Comparison of ENCODE assay signal across 8 mouse cellular contexts in genomic region chr8:95346643-95347545, GRCm38 (mm10). TPM values are rescaled to one million over a fixed set of nuclear protein-coding genes. Genes with fewer than 3 reads are reported as not detected.
DNase-seq lines count a peak whose midpoint lies in the region; ATAC-seq and TF ChIP-seq lines count a peak whose summit lies in the region.

No protein-coding gene starts in this region.

- H3K36me3 ChIP-seq in heart, embryonic 10.5 days, result peaks cover 31% of the 10 kb centered on the region
- H3K36me3 ChIP-seq in forebrain, postnatal 0 days (ENCODE audit: insufficient read depth), result peaks cover 33% of the 10 kb centered on the region
- H3K36me3 ChIP-seq in hindbrain, embryonic 14.5 days (replicated peaks; ENCODE audit: control insufficient read depth, insufficient read depth), result peaks cover 39% of the 10 kb centered on the region

- no peaks in the 10 kb centered on the region for H3K9me3 ChIP-seq in heart, embryonic 10.5 days
- no peaks in the 10 kb centered on the region for H3K9me3 ChIP-seq in forebrain, postnatal 0 days (ENCODE audit: low read length)
- no peaks in the 10 kb centered on the region for H3K9me3 ChIP-seq in hindbrain, embryonic 14.5 days (ENCODE audit: control insufficient read depth, low read length)

- no peak overlapping the region for H3K4me3 ChIP-seq in heart, embryonic 10.5 days
- H3K4me3 ChIP-seq in forebrain, postnatal 0 days (ENCODE audit: low read depth, low read length), result no peak overlapping the region
- H3K4me3 ChIP-seq in hindbrain, embryonic 14.5 days (replicated peaks; ENCODE audit: low read length), result no peak overlapping the region

- H3K4me2 ChIP-seq in forebrain, postnatal 0 days (ENCODE audit: low read depth), result no peak overlapping the region
- H3K4me2 ChIP-seq in hindbrain, embryonic 14.5 days (replicated peaks), result no peak overlapping the region

- TF ChIP-seq CTCF in forebrain, postnatal 0 days (IDR thresholded peaks at IDR 0.05; ENCODE audit: low read depth), result peak; percentile 85

- no peaks in the 10 kb centered on the region for H3K27me3 ChIP-seq in heart, embryonic 10.5 days (ENCODE audit: insufficient read depth, poor library complexity, severe bottlenecking)
- no peaks in the 10 kb centered on the region for H3K27me3 ChIP-seq in forebrain, postnatal 0 days (ENCODE audit: insufficient read depth, low read length)
- H3K27me3 ChIP-seq in hindbrain, embryonic 14.5 days (ENCODE audit: control insufficient read depth, insufficient read depth, low read length), result no peaks in the 10 kb centered on the region

- no peak overlapping the region for H3K9ac ChIP-seq in forebrain, postnatal 0 days
- H3K9ac ChIP-seq in hindbrain, embryonic 14.5 days, result no peak overlapping the region

- WGBS in heart, embryonic 10.5 days, result 27% methylated on average over 8 of the region's 8 CpGs
- WGBS in forebrain, postnatal 0 days, result 30% methylated on average over 8 of the region's 8 CpGs
- WGBS in hindbrain, embryonic 14.5 days, result 29% methylated on average over 8 of the region's 8 CpGs

- DNase-seq in heart, adult 18-20 months, result peak; percentile 61 to 90
- no peak for DNase-seq in heart, embryonic 10.5 days (ENCODE audit: low spot score)
- peak; percentile 76 for DNase-seq in brain, adult 2 months (ENCODE audit: low read depth, low spot score)
- peak; percentile 91 for DNase-seq in forebrain, postnatal 0 days
- DNase-seq in hindbrain, embryonic 14.5 days (ENCODE audit: low spot score), result peak; percentile 94
- DNase-seq in layer of hippocampus, postnatal 14 days (ENCODE audit: low spot score in 2 of 2), result peak; percentile 84 to 89
- peak; percentile 65 for DNase-seq in right cerebral cortex, postnatal 25 days

- H3K27ac ChIP-seq in heart, embryonic 10.5 days, result no peak overlapping the region
- no peak overlapping the region for H3K27ac ChIP-seq in forebrain, postnatal 0 days (ENCODE audit: low read depth, low read length)
- H3K27ac ChIP-seq in hindbrain, embryonic 14.5 days, result no peak overlapping the region

- peaks cover 29% of the 10 kb centered on the region for H3K4me1 ChIP-seq in heart, embryonic 10.5 days
- peaks cover 22% of the 10 kb centered on the region; the same call in 1 of the 2 replicates for H3K4me1 ChIP-seq in forebrain, postnatal 0 days (ENCODE audit: insufficient read depth)
- peaks cover 21% of the 10 kb centered on the region for H3K4me1 ChIP-seq in hindbrain, embryonic 14.5 days (replicated peaks; ENCODE audit: control insufficient read depth, insufficient read depth, low read length)

- peak; percentile 51 for ATAC-seq in forebrain, postnatal 0 days
- peak; percentile 54 for ATAC-seq in hindbrain, embryonic 14.5 days (ENCODE audit: low FRiP score)
- ATAC-seq in megakaryocyte, adult 5-6 weeks (ENCODE audit: poor library complexity, severe bottlenecking), result peak; percentile 58

RNA-seq across cellular contexts. Expression of gene Mmp15, which starts 5.2 kb away (rescaled TPM):
- total RNA-seq in heart, adult 18-20 months (2021), result 10 to 100 TPM; 57.4 to 67.4 TPM
- 30.9 and 50.2 TPM in 2 replicates for polyA plus RNA-seq in heart, embryonic 10.5 days (2016; fragmentation: Nextera tagmentation; extraction: Ambion mirVana)
- total RNA-seq in forebrain, postnatal 0 days (2014; rRNA removed), result 32.4 and 40.3 TPM in 2 replicates
- polyA plus RNA-seq in forebrain, postnatal 0 days (2015; fragmentation: Nextera tagmentation; extraction: Ambion mirVana), result 10.7 and 13.9 TPM in 2 replicates
- 24.6 and 26.5 TPM in 2 replicates for polyA plus RNA-seq in hindbrain, embryonic 14.5 days (2014; fragmentation: Nextera tagmentation; extraction: Ambion mirVana)
- total RNA-seq in layer of hippocampus, postnatal 14 days (2021), result 10 to 100 TPM; 29.8 to 33.8 TPM
- not detected in 2 replicates for total RNA-seq in megakaryocyte, adult 5-6 weeks (2015)
- not detected in 2 replicates for total RNA-seq in megakaryocyte, adult 5-6 weeks (2017)

RNA-seq across cellular contexts. Expression of gene Usb1, which starts 14.8 kb away (rescaled TPM):
- 10 to 100 TPM; 13.4 to 14.7 TPM for total RNA-seq in heart, adult 18-20 months (2021)
- 31.5 and 33.0 TPM in 2 replicates for polyA plus RNA-seq in heart, embryonic 10.5 days (2016; fragmentation: Nextera tagmentation; extraction: Ambion mirVana)
- total RNA-seq in forebrain, postnatal 0 days (2014; rRNA removed), result 30.8 and 66.0 TPM in 2 replicates
- polyA plus RNA-seq in forebrain, postnatal 0 days (2015; fragmentation: Nextera tagmentation; extraction: Ambion mirVana), result 34.9 and 38.6 TPM in 2 replicates
- 31.0 and 32.3 TPM in 2 replicates for polyA plus RNA-seq in hindbrain, embryonic 14.5 days (2014; fragmentation: Nextera tagmentation; extraction: Ambion mirVana)
- total RNA-seq in layer of hippocampus, postnatal 14 days (2021), result 10 to 100 TPM; 16.0 to 18.6 TPM
- 28.2 and 32.4 TPM in 2 replicates for total RNA-seq in megakaryocyte, adult 5-6 weeks (2015)
- total RNA-seq in megakaryocyte, adult 5-6 weeks (2017), result 29.0 and 29.5 TPM in 2 replicates

RNA-seq across cellular contexts. Expression of gene Zfp319, which starts 15.1 kb away (rescaled TPM):
- total RNA-seq in heart, adult 18-20 months (2021), result 1 to 10 TPM; 7.7 to 8.6 TPM
- polyA plus RNA-seq in heart, embryonic 10.5 days (2016; fragmentation: Nextera tagmentation; extraction: Ambion mirVana), result 7.5 TPM in 2 replicates
- total RNA-seq in forebrain, postnatal 0 days (2014; rRNA removed), result 11.8 and 15.7 TPM in 2 replicates
- polyA plus RNA-seq in forebrain, postnatal 0 days (2015; fragmentation: Nextera tagmentation; extraction: Ambion mirVana), result 10.7 and 13.4 TPM in 2 replicates
- polyA plus RNA-seq in hindbrain, embryonic 14.5 days (2014; fragmentation: Nextera tagmentation; extraction: Ambion mirVana), result 14.2 and 15.9 TPM in 2 replicates
- total RNA-seq in layer of hippocampus, postnatal 14 days (2021), result 10 to 100 TPM; 15.3 to 16.6 TPM
- total RNA-seq in megakaryocyte, adult 5-6 weeks (2015), result 5.6 and 6.7 TPM in 2 replicates
- 3.7 and 4.2 TPM in 2 replicates for total RNA-seq in megakaryocyte, adult 5-6 weeks (2017)

RNA-seq across cellular contexts. Expression of gene Tepp, which starts 36.5 kb away (rescaled TPM):
- total RNA-seq in heart, adult 18-20 months (2021), result not detected
- not detected in 2 replicates for polyA plus RNA-seq in heart, embryonic 10.5 days (2016; fragmentation: Nextera tagmentation; extraction: Ambion mirVana)
- total RNA-seq in forebrain, postnatal 0 days (2014; rRNA removed), result 1.2 and 1.3 TPM in 2 replicates
- 0.86 and 1.8 TPM in 2 replicates for polyA plus RNA-seq in forebrain, postnatal 0 days (2015; fragmentation: Nextera tagmentation; extraction: Ambion mirVana)
- polyA plus RNA-seq in hindbrain, embryonic 14.5 days (2014; fragmentation: Nextera tagmentation; extraction: Ambion mirVana), result 2.2 and 2.9 TPM in 2 replicates
- under 1 TPM in 1 of 2 experiments, not detected in 1; 0.74 TPM for total RNA-seq in layer of hippocampus, postnatal 14 days (2021)
- total RNA-seq in megakaryocyte, adult 5-6 weeks (2015), result 0.36 TPM in 1 of 2 replicates, not detected in the other
- total RNA-seq in megakaryocyte, adult 5-6 weeks (2017), result not detected in 2 replicates

RNA-seq across cellular contexts. Expression of gene Cngb1, which starts 40.5 kb away (rescaled TPM):
- 1 to 10 TPM in 1 of 2 experiments, under 1 TPM in 1; 0.39 to 1.1 TPM for total RNA-seq in heart, adult 18-20 months (2021)
- polyA plus RNA-seq in heart, embryonic 10.5 days (2016; fragmentation: Nextera tagmentation; extraction: Ambion mirVana), result 0.17 TPM in 1 of 2 replicates, not detected in the other
- total RNA-seq in forebrain, postnatal 0 days (2014; rRNA removed), result 0.33 and 0.85 TPM in 2 replicates
- 0.47 and 1.2 TPM in 2 replicates for polyA plus RNA-seq in forebrain, postnatal 0 days (2015; fragmentation: Nextera tagmentation; extraction: Ambion mirVana)
- polyA plus RNA-seq in hindbrain, embryonic 14.5 days (2014; fragmentation: Nextera tagmentation; extraction: Ambion mirVana), result 0.18 and 0.44 TPM in 2 replicates
- 1 to 10 TPM in 1 of 2 experiments, under 1 TPM in 1; 0.93 to 1.3 TPM for total RNA-seq in layer of hippocampus, postnatal 14 days (2021)
- 0.96 TPM in 1 of 2 replicates, not detected in the other for total RNA-seq in megakaryocyte, adult 5-6 weeks (2015)
- total RNA-seq in megakaryocyte, adult 5-6 weeks (2017), result 0.20 TPM in 1 of 2 replicates, not detected in the other

Comparison
In these comparisons a context has a peak if more than half of its experiments do, and no peak if none do; other contexts are left out.
1. RNA of gene Mmp15, which starts 5.2 kb away (total RNA-seq): 57.4 to 67.4 TPM in heart, adult 18-20 months, 32.4 to 40.3 TPM in forebrain, postnatal 0 days and 29.8 to 33.8 TPM in layer of hippocampus, postnatal 14 days; not detected in megakaryocyte, adult 5-6 weeks; every median in the first group is over 10 times any median in the second.
2. Peak in every context shown above with its lines, with median percentiles within 50 percentile points of each other: ATAC-seq.